Mouse (Mus musculus) E14TG2a.4 (cell line): ENCODE data around the gene Fsip1.

Experiments
- H3K27me3 ChIP-seq: 2 replicates; pipeline ENCODE4 v1.6.1; 2014; ENCODE audit warnings: low read length, control low read depth; ENCODE audit not compliant: insufficient read depth
- H3K36me3 ChIP-seq: 2 replicates; pipeline ENCODE4 v1.6.1; 2014; ENCODE audit warnings: low read length, control low read depth; ENCODE audit not compliant: insufficient read depth
- H3K4me1 ChIP-seq: replicated peaks from 2 replicates; pipeline ENCODE4 v1.6.1; 2014; ENCODE audit warnings: low read depth, low read length, control low read depth
- H3K4me3 ChIP-seq: replicated peaks from 2 replicates; pipeline ENCODE4 v1.5.1; 2014; ENCODE audit warnings: mild to moderate bottlenecking, low read length
- H3K9me3 ChIP-seq: 2 replicates; pipeline ENCODE4 v1.6.1; 2014; ENCODE audit warnings: low read length, control low read depth
- CTCF ChIP-seq: conservative IDR thresholded peaks from 2 replicates; pipeline ENCODE4 v1.5.1; 2014; ENCODE audit warnings: low read length
- NANOG ChIP-seq: IDR thresholded peaks from 2 replicates; pipeline ENCODE4 v1.6.1; 2014; ENCODE audit warnings: borderline replicate concordance, low read length, mixed read lengths
- POU5F1 ChIP-seq: IDR thresholded peaks from 2 replicates; pipeline ENCODE4 v1.6.1; 2014; ENCODE audit warnings: low read length, borderline replicate concordance

The Fsip1 gene

DNA sequence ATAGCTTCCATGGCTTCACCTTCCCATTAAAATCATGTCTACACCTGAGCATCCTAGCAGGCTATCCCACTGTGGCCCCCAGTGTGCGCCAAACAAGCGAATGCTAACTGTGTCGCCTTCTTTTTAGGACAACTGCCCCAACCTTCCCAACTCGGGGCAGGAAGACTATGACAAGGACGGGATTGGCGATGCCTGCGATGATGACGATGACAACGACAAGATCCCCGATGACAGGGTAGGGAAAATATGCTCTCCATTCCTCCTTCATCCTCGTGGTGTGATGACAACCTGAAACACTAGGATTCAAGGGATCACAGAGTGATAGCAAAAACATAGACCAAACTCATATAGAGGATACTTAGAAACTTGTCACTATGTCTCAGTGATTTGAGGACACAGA lies 136.7 kb downstream of the Fsip1 start:
- no peak for TF ChIP-seq POU5F1

DNA sequence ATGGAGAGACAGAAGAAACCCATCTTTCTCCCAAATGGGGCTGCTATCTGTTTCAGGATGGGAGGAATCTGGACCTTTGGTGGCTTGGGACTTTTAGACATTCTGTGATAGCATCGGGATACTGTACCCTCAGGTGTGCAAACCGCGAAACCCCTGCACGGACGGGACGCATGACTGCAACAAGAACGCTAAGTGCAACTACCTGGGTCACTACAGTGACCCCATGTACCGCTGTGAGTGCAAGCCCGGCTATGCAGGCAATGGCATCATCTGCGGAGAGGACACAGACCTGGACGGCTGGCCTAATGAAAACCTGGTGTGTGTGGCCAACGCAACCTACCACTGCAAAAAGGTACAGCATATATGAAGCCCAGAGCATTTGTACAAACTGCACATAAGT lies 137.1 kb downstream of the Fsip1 start:
- TF ChIP-seq CTCF: no peak
- TF ChIP-seq POU5F1: no peak
- no peak for TF ChIP-seq NANOG
- H3K9me3 ChIP-seq: no peaks in the 10 kb centered on the region
- H3K36me3 ChIP-seq: no peaks in the 10 kb centered on the region
- no peaks in the 10 kb centered on the region for H3K4me1 ChIP-seq
- no peak overlapping the region for H3K4me3 ChIP-seq
- peaks cover 8% of the 10 kb centered on the region for H3K27me3 ChIP-seq

More for the DNA sequence above, 136.7 kb downstream of the Fsip1 start:
- no peaks in the 10 kb centered on the region for H3K9me3 ChIP-seq
- no peaks in the 10 kb centered on the region for H3K36me3 ChIP-seq
- H3K27me3 ChIP-seq: peaks cover 6% of the 10 kb centered on the region
- no peak overlapping the region for H3K4me3 ChIP-seq
- H3K4me1 ChIP-seq: no peaks in the 10 kb centered on the region

DNA sequence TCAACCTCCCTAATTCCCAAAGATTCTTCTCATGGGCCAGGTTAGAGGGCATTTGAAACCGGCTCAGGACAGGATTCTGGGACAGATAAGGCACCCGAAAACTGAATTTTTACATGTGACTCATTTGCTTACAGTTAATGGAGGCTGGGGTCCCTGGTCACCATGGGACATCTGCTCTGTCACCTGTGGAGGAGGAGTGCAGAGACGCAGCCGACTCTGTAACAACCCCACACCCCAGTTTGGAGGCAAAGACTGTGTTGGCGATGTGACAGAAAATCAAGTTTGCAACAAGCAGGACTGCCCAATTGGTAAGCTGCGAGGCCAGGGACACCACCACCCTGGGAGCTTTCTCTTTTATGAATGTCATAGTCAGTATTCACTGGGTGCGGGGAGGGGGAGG lies 138.3 kb downstream of the Fsip1 start:
- Histone ChIP-seq H3K9me3 (no peaks in the 10 kb centered on the region), H3K4me1 (peaks cover 5% of the 10 kb centered on the region; the same call in 1 of the 2 replicates), H3K27me3 (peaks cover 18% of the 10 kb centered on the region), H3K36me3 (no peaks in the 10 kb centered on the region), H3K4me3 (no peak overlapping the region)
- TF ChIP-seq CTCF (no peak), POU5F1 (no peak), NANOG (no peak)

DNA sequence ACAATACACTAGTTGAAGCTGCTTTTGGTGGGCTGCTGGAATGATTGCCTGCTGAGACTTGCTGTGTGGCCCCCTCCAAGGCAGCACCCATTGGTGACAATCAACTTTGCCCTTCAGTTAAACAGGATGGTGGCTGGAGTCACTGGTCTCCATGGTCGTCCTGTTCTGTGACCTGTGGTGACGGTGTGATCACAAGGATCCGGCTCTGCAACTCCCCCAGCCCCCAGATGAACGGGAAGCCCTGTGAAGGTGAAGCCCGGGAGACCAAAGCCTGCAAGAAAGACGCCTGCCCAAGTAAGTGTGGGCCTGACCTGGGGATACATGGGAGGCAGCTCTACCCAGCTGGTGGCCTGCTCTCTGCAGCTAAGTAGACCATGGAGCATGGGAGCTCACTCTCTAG lies 138.7 kb downstream of the Fsip1 start:
- H3K36me3 ChIP-seq: no peaks in the 10 kb centered on the region
- peaks cover 23% of the 10 kb centered on the region for H3K27me3 ChIP-seq
- H3K4me1 ChIP-seq: peaks cover 5% of the 10 kb centered on the region; the same call in 1 of the 2 replicates
- H3K9me3 ChIP-seq: no peaks in the 10 kb centered on the region
- no peak for TF ChIP-seq POU5F1
- H3K4me3 ChIP-seq: no peak overlapping the region

DNA sequence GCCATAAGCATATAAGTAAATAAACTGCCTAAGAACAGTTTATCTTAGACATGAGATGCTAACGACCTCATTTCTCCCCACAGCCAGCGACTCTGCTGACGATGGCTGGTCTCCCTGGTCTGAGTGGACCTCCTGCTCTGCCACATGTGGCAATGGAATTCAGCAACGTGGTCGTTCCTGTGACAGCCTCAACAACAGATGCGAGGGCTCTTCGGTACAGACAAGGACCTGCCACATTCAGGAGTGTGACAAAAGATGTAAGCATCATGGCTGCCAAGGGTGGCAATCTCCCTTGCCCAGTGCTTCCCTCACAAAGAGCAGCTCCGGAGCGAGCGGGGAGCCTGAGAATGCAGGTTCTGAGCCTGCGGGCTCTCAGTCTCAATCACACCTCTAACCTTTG lies 139.4 kb downstream of the Fsip1 start:
- no peak for TF ChIP-seq CTCF
- TF ChIP-seq NANOG: no peak
- no peak for TF ChIP-seq POU5F1
- Histone ChIP-seq H3K36me3 (no peaks in the 10 kb centered on the region), H3K4me3 (no peak overlapping the region), H3K27me3 (peaks cover 30% of the 10 kb centered on the region), H3K4me1 (peaks cover 5% of the 10 kb centered on the region; the same call in 1 of the 2 replicates), H3K9me3 (no peaks in the 10 kb centered on the region)

DNA sequence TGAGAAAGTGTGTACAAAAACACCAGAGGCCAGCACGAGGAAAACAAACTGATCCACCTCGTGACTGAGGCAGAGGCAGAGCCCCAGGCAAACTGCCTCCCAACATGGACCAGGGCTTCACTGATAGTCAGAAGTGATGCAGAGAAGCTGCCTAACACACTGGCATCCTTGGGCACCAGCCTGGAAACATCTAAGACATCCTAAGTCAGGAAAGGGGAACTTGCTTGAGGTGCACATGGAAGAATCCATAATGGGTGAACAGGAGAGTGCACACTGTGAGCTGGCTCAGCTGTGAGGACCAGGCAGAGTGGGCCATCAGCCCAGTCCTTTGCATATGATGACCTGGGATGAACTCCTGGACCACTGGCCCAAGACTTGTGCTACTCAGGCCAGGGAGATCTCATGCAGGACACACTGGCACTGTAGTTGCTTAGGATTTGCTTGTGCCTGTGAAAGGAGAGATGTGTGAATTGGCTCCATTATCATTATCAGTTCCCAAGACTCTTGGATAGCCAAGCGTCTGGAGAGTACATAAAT lies 139.9 kb downstream of the Fsip1 start:
- no peaks in the 10 kb centered on the region for H3K9me3 ChIP-seq
- no peak for TF ChIP-seq CTCF
- no peak for TF ChIP-seq NANOG
- TF ChIP-seq POU5F1: no peak
- H3K27me3 ChIP-seq: peaks cover 35% of the 10 kb centered on the region
- peaks cover 9% of the 10 kb centered on the region; the same call in 1 of the 2 replicates for H3K4me1 ChIP-seq
- no peaks in the 10 kb centered on the region for H3K36me3 ChIP-seq
- H3K4me3 ChIP-seq: no peak overlapping the region

DNA sequence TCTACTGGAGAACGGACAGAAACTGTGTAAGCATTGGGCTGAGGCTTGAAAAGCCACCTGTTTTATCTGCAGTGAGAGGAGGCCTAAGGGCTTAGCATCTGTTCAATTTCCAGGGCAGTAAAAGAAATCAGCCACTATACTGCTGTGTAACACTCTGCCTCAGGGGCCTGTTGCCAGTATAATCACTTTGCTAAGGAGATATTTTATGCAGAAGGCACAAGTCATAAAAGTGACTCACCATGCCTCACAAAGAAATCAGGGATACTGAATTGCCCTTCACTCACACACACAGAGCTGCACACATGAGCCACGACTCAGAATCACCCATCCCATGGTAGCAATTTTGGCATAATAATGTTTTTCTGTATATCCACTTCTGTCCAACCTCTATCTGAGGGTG lies 140.6 kb downstream of the Fsip1 start:
- Histone ChIP-seq H3K9me3 (no peaks in the 10 kb centered on the region), H3K4me1 (peaks cover 13% of the 10 kb centered on the region; the same call in 1 of the 2 replicates), H3K27me3 (peaks cover 39% of the 10 kb centered on the region), H3K4me3 (no peak overlapping the region), H3K36me3 (no peaks in the 10 kb centered on the region)
- TF ChIP-seq NANOG: no peak
- TF ChIP-seq CTCF: no peak
- no peak for TF ChIP-seq POU5F1

DNA sequence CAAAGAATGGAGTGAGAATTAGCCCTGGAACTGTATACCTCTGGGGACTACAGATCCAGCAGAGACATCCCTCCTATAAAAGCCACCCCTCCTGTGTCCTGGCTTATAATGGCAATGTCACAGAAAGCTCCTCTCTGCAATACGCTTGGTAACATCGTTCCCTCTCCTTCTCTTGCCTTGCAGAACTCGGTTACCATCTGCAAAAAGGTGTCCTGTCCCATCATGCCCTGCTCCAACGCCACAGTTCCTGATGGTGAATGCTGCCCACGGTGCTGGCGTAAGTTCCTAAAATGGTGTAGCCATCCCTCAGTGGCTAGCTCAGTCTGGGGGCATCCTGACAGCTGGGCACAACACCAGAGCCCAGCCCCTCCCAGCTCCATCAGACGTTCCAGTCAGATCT lies 141.1 kb downstream of the Fsip1 start:
- Histone ChIP-seq H3K36me3 (no peaks in the 10 kb centered on the region), H3K4me3 (no peak overlapping the region), H3K9me3 (no peaks in the 10 kb centered on the region), H3K27me3 (peaks cover 44% of the 10 kb centered on the region), H3K4me1 (peaks cover 17% of the 10 kb centered on the region)
- no peak for TF ChIP-seq CTCF

DNA sequence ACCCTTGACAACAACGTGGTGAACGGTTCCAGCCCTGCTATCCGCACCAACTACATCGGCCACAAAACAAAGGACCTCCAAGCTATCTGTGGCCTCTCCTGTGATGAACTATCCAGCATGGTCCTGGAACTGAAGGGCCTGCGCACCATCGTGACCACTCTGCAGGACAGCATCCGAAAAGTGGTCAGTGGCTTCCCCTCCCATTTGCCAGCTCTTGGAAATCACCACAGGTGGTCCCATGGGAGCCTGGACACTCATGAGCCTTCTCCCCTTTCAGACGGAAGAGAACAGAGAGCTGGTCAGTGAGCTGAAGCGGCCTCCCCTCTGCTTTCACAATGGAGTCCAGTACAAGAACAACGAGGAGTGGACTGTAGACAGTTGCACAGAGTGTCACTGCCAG lies 142.1 kb downstream of the Fsip1 start:
- no peak overlapping the region for H3K4me3 ChIP-seq
- TF ChIP-seq NANOG (no peak), POU5F1 (no peak), CTCF (no peak)
- peaks cover 21% of the 10 kb centered on the region for H3K4me1 ChIP-seq
- no peaks in the 10 kb centered on the region for H3K36me3 ChIP-seq
- H3K9me3 ChIP-seq: no peaks in the 10 kb centered on the region
- peaks cover 51% of the 10 kb centered on the region for H3K27me3 ChIP-seq
